Mouse (Mus musculus): ENCODE measurements around the gene Dnase2b.

Gene Dnase2b

GRCm38 (mm10) chr3:146615496-146615895, at the start of gene Dnase2b:
Gene Dnase2b, minus strand, starts transcription at chr3:146615596.
- DNase-seq = no peak

- no peak for DNase-seq
These were observed 46.5 kb upstream of the Dnase2b start for GRCm38 (mm10) chr3:146661907-146662306.

- no peak for DNase-seq
These were observed 45.6 kb upstream of the Dnase2b start for GRCm38 (mm10) chr3:146661001-146661400.

- no peak for DNase-seq
These were observed 43.9 kb upstream of the Dnase2b start for GRCm38 (mm10) chr3:146659321-146659720.

- no peak for DNase-seq
These were observed 42.8 kb upstream of the Dnase2b start for GRCm38 (mm10) chr3:146658061-146658639.

GRCm38 (mm10) chr3:146657433-146657832, 42.0 kb upstream of the Dnase2b start:
- no peak for DNase-seq

GRCm38 (mm10) chr3:146655111-146655577, 39.7 kb upstream of the Dnase2b start:
- DNase-seq = peak; percentile 31

GRCm38 (mm10) chr3:146653692-146654091, 38.3 kb upstream of the Dnase2b start:
- DNase-seq = no peak

- no peak for DNase-seq
These were observed 37.0 kb upstream of the Dnase2b start for GRCm38 (mm10) chr3:146652431-146652830.

GRCm38 (mm10) chr3:146651217-146651616, 35.8 kb upstream of the Dnase2b start, which contains the start of gene 4930503B20Rik:
Gene 4930503B20Rik, minus strand, starts transcription at chr3:146651317.
- DNase-seq = no peak

GRCm38 (mm10) chr3:146650716-146651115, 35.3 kb upstream of the Dnase2b start:
- DNase-seq = no peak

- no peak for DNase-seq
These were observed 34.0 kb upstream of the Dnase2b start for GRCm38 (mm10) chr3:146649311-146649894.

- DNase-seq = no peak
These were observed 26.5 kb upstream of the Dnase2b start for GRCm38 (mm10) chr3:146641818-146642427.

- DNase-seq = no peak
These were observed 17.1 kb upstream of the Dnase2b start for GRCm38 (mm10) chr3:146632506-146632905.

- DNase-seq = no peak
These were observed 13.0 kb upstream of the Dnase2b start for GRCm38 (mm10) chr3:146628227-146628982.

- no peak for DNase-seq
These were observed 10.4 kb upstream of the Dnase2b start for GRCm38 (mm10) chr3:146625766-146626165.

- no peak for DNase-seq
These were observed 6.6 kb upstream of the Dnase2b start for GRCm38 (mm10) chr3:146621966-146622365.

- DNase-seq = no peak
These were observed 5.3 kb upstream of the Dnase2b start for GRCm38 (mm10) chr3:146620555-146621249.

GRCm38 (mm10) chr3:146620101-146620500, 4.7 kb upstream of the Dnase2b start:
- DNase-seq = no peak

- DNase-seq = no peak
These were observed 3.0 kb upstream of the Dnase2b start for GRCm38 (mm10) chr3:146618357-146618756.

GRCm38 (mm10) chr3:146617946-146618345, 2.5 kb upstream of the Dnase2b start:
- no peak for DNase-seq

- DNase-seq = no peak
These were observed 1.3 kb upstream of the Dnase2b start for GRCm38 (mm10) chr3:146616533-146617283.
